Mouse (Mus musculus): ENCODE results near the gene Megf11. TPM values are rescaled to one million over a fixed set of nuclear protein-coding genes. Genes with fewer than 3 reads are reported as not detected.
"Not testable (repeated sequence)": the region's sequence is repeated elsewhere in the genome, so short reads cannot be mapped to it uniquely, and the experiment has no call there.

Megf11 gene
- total RNA-seq, 4 experiments from 2014 or later, result 9.4 to 11.4 (median 11.1) TPM

GRCm38 (mm10) chr9:64466090-64466489, 80.7 kb downstream of the Megf11 start:
- DNase-seq (ENCODE audit: low spot score in 2 of 2), result no peak

- no peak for DNase-seq (ENCODE audit: low spot score in 2 of 2)
Observed at GRCm38 (mm10) chr9:64466564-64466963, 81.1 kb downstream of the Megf11 start.

- DNase-seq (ENCODE audit: low spot score in 2 of 2), result no peak
Observed at GRCm38 (mm10) chr9:64470806-64471205, 85.4 kb downstream of the Megf11 start.

DNA sequence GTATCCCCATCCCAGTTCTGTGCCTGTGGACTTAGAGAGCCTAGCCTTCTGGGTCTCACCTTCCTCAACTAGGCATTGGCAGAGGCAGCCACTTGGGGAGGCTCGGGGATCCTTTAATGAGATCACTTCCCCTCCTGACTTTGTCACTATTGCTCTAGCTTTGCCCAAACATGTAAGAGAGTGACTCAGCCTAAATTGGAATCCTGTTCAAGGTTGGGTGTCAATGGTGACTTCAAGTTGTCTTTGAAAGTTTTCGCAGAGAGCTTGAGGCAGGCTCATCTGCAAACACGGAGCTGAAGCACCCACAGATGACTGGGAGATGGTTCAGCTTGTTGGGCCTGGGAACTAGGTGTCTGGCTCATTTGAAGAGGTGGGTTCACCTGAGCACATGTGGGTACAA, 85.9 kb downstream of the Megf11 start:
- DNase-seq (ENCODE audit: low spot score in 2 of 2), result no peak

DNA sequence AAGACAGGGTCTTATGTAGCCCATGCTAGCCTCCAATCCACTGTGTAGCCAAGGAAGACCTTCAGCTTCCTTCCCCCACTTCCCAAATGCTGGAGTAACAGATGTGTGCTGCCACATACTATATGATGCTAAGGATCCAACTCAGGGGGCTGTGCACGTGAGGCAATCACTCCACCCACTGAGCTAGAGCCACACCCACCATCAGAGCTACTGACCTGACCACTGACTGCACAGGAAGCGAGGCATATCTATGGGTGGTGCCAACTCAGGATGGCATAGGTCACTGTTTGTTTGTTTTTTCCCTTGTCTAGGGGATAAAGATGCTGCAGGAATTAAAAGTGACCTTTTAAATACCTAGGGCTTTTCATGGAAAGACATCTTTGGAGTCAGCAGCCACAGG, 86.7 kb downstream of the Megf11 start:
- no peak for DNase-seq (ENCODE audit: low spot score in 2 of 2)

DNA sequence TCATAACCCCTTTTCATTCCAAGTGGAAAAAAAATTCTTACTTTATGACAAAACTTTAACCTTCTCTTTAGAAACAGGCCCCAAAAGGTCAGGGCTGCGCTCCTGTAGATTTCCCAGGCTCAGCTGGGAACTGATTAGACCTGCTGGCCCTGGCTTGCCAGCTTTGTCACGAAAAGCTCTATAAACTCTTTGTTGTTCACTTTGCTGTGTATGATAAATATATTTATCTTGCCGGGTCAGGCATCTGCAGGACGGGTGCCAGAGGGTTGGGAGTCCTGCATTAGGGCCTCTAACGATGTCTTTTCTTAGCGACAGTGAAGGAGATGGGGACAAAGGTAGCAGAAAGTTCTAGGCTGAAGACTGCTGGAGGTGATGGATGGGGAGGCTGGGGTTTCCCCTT, 87.3 kb downstream of the Megf11 start:
- DNase-seq (ENCODE audit: low spot score in 2 of 2), result no peak

DNA sequence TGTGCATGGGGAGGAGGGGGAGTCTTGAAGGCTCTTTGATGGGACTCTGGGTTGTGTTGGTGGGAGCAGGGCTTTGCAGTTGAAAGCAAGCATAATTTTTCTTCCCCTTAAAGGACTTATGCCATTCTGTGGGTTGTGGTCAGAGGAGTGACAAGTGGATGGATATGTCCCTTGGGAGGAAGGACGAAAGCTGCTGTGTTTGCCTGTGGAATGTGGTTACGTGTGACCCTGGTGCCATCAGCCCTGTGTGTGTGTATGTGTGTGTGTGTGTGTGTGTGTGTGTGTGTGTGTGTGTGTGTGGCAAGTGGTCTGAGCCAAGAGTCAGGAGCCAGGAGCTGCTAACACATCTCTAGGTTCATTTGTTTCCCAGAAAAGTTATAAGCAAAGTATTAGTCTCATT, 87.7 kb downstream of the Megf11 start:
- no peak for DNase-seq (ENCODE audit: low spot score in 2 of 2)

- no peak for DNase-seq (ENCODE audit: low spot score in 2 of 2)
Observed at GRCm38 (mm10) chr9:64473695-64474094, 88.3 kb downstream of the Megf11 start.

- no peak for DNase-seq (ENCODE audit: low spot score in 2 of 2)
Observed at GRCm38 (mm10) chr9:64474142-64474541, 88.7 kb downstream of the Megf11 start.

- DNase-seq (ENCODE audit: low spot score in 2 of 2), result no peak
Observed at GRCm38 (mm10) chr9:64475942-64476341, 90.5 kb downstream of the Megf11 start.

DNA sequence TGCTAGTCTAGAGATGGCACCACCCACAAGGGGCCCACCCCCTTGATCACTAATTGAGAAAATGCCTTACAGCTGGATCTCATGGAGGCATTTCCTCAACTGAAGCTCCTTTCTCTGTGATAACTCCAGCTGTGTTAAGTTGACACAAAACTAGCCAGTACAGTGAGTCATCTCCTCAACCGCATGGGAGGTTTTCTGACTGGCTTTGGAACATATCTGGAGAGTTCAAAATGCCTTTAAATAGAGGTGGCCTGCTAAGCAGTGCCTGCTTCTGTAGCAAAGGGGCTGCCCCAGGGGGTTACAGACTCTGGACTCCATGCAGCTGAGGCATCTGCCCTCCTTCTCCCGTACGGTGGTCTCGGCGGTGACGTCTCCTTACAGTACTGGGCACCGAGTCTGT, 92.0 kb downstream of the Megf11 start:
- DNase-seq (ENCODE audit: low spot score in 2 of 2), result not testable (repeated sequence)

GRCm38 (mm10) chr9:64482126-64482525, 96.7 kb downstream of the Megf11 start:
- DNase-seq (ENCODE audit: low spot score in 2 of 2), result no peak

DNA sequence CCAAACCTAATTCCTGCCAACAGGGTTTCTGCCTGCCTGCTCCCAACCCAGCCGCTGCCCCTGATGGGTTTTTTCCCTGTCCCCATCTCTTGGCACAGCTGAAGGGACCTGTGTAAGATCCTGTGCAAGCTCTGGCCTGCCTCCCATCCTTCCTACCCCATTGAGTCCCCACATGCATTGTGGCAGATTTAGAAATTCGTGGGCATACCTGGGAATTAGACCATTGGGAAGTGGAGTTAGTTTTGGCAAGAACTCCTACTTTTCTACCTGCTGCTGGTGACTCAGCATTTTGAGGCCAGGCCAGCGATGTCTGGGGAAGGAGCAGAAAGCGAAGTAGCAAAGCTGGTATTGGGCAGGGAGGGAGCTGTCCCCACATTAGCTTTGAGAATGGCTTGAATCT, 102.0 kb downstream of the Megf11 start:
- no peak for DNase-seq (ENCODE audit: low spot score in 2 of 2)

- no peak for DNase-seq (ENCODE audit: low spot score in 2 of 2)
Observed at GRCm38 (mm10) chr9:64494647-64495046, 109.2 kb downstream of the Megf11 start.

DNA sequence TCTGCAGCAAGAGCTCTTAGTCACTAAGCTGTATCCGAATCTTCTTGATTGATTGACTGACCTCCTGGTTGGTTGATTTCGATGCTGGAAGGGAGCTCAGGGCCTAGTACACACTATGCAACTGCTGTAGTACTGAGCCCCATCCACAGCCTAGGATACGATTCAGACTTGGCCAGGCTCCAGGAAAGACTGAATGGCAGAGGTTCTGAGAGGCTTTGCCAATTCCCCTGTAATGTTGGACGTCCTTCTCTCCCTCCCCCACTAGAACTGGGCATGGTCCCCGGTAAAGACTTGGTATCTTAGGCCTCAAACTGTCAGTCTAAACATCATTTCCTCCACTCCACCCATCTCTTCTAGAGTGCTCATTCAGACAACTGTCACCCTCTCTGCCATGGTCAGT, 113.5 kb downstream of the Megf11 start:
- DNase-seq (ENCODE audit: low spot score in 2 of 2), result no peak

DNA sequence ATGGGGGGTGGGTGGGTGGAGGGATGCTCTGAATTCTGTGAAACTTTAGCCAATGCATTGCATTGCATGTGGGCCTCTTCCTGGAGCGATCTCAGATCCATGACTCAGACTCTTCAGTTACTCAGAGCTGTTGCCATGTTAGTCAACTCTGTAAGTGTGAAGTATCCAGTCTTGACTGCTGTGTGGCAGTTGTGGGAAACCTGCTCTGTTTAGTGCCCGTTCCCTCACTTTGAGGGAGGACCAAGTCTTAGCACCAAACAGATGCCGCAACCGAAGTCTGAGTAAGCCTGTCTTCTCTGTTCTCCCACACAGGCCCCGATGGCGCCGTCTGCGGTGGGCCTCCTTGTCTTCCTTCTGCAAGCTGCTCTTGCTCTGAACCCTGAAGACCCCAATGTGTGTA, 115.8 kb downstream of the Megf11 start:
- DNase-seq (ENCODE audit: low spot score in 2 of 2), result peak in 1 of 2 experiments; percentile 81

DNA sequence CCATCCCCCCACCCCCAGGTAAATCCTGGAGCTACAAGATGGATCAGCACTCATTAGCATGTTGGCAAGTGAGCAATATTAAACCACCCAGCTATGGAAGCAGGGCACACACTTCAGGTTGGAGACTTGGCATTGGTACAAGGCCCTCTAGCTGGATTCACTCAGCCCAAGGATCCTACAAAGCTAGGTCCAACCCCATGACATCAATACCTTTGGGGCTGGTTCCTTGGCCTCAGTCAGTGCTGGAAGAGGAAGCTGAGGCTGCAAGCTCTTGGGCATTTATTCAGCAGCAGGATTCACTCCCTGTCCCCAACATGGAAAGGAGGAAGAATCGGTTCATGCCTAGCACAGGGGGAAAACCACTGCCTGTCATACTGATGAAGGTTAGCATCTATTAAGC, 118.6 kb downstream of the Megf11 start:
- DNase-seq (ENCODE audit: low spot score in 2 of 2), result no peak

GRCm38 (mm10) chr9:64504456-64504855, 119.0 kb downstream of the Megf11 start:
- DNase-seq (ENCODE audit: low spot score in 2 of 2), result no peak

- no peak for DNase-seq (ENCODE audit: low spot score in 2 of 2)
Observed at GRCm38 (mm10) chr9:64504921-64505320, 119.5 kb downstream of the Megf11 start.

GRCm38 (mm10) chr9:64506440-64507206, 121.2 kb downstream of the Megf11 start:
- DNase-seq (ENCODE audit: low spot score in 2 of 2), result no peak

DNA sequence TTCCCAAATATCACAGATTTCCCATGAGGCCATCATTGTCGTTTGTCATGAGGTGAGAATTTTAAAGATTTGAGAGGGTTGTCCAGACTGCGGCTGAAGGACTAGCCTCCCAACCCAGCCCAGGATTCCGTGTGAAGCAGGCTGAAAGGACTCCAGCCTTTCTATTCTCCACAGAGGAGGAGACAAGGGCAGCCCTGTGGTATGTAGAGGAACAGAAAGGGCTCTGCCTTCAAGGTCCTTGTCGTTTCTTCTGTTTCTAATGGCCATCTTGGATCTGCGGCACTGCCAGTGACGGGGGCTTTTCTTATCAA, 121.7 kb downstream of the Megf11 start:
- no peak for DNase-seq (ENCODE audit: low spot score in 2 of 2)

DNA sequence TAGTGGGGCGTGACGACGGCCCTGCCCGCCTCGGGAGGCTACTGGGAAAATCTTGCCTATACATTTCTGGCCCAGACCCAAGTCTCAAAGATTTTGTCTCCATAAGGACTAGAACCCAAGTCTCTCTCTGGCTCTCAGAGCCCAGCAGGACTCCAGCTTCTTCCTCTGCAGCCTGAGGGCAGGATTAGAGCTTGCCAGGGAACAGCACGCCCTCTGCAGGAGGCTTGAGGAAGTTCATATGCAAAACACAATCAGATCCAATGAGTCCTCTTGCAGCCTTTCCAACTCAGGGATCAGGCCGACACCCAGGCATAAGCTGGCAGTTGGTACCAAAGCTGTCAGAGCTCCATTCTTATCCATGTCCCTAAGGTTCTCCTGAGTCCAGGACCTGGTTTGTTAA, 122.6 kb downstream of the Megf11 start:
- DNase-seq (ENCODE audit: low spot score in 2 of 2), result no peak

DNA sequence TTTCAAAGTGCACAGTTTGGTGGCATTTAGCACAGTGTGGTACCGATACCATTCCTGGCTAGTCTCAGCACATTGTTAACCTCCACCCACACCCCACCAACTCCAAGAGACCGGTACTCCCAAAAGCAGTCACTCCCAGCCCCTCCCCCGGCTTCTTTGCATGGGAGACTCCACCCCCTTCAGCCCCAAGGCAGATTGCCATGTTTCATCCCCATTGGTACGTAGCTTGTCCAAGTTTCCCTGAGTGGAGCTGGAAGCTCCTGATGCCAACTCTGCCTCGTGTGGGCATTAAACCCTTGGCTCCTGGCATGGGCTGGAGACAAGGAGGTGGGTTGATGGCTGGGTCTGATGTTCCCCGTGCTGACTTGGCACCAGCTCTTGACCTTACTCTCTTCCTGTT, 129.4 kb downstream of the Megf11 start:
- no peak for DNase-seq (ENCODE audit: low spot score in 2 of 2)
